Mouse (Mus musculus) urinary bladder, adult 2 months (tissue): ENCODE measurements at regions not wholly inside any gene's neighbourhood (a gene's known extent, or its start where the extent isn't known, plus 50 kb on each side); places are given as distances from the start of the nearest gene placed in this dataset.

Source experiments
- DNase-seq: peaks from one replicate; pipeline ENCODE4 v3.0.0; 2022; ENCODE audit warnings: low spot score

DNA sequence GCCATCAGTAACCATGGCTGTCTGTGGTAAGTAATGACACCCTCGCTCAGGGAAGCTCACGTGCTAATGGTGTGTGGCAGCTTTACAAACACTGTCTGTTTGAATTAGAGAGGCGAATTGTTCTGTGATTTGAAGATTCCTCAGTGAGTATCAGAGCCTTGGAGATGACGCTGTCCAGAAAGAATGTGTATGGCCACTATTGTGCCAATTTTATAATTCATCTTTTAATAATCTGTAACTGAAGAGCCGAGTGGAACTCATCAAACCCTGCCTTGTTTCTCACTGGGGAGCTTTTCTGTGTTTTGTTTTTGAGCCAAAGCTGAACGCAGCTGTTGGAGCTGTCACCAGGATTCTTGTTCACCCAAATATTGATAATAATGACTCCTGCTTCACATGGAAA lies 171.7 kb downstream of the Dact1 start:
- DNase-seq = no peak

- DNase-seq = no peak
Observed at GRCm38 (mm10) chr12:71481899-71482593, 172.4 kb downstream of the Dact1 start.

GRCm38 (mm10) chr12:71482619-71483018 lies 172.9 kb downstream of the Dact1 start:
- no peak for DNase-seq

DNA sequence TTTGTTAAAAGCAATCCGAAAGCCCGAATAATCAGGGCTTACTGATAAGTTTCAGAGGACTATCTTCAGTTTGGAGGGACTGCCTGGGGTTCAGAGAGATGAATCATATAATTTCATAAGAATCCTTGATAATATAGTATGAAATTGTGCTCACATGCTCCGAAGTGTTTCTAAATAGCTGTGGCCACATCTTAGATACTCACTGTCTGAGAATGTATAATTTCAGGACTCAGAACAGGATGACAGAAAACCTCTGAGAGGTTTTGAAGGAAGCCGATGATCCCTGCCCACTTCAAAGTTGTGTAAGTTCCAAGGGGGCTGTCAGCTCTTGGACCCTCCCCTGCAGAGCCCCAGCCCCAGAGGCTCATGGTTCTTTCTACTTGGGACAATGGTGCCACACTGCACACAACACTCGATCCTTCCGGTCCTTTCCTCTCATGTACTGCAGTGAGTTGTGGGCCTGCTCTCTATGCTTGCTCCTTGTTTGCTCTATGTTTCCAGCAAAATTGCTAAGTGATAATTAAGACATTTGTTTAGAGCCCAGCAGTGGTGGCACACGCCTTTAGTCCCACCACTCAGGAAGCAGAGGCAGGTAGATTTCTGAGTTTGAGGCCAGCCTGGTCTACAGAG lies 174.0 kb downstream of the Dact1 start:
- DNase-seq = no peak

DNA sequence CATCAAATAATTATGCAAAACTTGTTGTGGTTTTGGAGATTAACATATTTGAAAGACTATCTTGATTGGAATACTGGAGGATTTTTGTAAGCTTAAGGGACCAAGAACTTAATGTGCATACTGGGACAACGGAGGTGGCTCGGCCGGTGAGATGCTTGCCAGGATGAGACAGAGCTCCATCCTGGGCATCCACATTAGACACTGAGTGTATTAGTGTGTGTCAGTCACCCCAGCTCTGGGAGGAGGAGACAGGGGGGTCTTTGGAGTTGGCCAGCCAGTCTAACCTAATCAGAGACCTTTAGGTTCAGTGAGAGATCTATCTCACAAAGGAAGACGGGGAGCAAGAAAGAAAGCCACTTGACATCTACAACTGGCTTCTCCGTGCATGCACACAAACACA lies 174.6 kb downstream of the Dact1 start:
- DNase-seq = no peak

DNA sequence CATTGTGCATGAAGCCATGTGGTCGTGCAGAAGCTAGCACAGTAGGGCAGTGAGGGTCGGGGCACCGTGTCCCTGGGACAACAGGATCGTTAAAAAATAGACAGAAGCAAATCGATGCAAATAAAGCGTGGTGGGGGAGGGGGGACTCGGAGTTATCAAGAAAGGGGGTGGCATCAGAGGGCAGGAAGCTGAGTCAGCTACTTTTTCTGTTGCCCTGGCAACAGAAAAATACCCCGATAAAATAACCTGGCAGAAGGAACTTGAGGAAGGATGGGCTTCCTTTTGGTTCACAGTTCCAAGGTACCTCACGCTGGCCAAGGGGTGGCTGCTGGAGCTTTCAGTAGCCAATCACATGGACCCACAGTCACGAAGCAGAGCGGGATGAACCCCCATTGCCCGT lies 176.4 kb downstream of the Dact1 start:
- DNase-seq = no peak

- no peak for DNase-seq
Observed at GRCm38 (mm10) chr12:71487591-71488435, 178.1 kb downstream of the Dact1 start.

DNA sequence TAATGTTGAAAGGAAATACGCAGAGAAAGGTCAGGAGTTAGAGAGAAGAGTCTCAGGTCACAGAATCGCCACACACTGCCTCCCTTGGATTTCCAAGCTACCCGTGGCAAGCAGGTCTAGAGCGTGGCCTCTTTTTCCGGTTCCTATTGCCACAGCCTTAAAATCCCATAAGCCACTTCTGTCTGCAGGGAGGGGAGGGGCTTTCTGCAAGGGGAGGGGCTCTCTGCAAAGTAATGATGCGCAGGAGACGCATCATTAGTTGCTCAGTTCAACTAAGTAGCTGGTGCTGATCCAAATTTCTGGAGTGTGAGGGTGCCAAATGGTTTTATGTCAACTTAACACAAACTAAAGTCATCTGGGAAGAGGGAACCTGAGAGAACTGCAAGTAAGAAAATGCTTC lies 179.6 kb downstream of the Dact1 start:
- no peak for DNase-seq

DNA sequence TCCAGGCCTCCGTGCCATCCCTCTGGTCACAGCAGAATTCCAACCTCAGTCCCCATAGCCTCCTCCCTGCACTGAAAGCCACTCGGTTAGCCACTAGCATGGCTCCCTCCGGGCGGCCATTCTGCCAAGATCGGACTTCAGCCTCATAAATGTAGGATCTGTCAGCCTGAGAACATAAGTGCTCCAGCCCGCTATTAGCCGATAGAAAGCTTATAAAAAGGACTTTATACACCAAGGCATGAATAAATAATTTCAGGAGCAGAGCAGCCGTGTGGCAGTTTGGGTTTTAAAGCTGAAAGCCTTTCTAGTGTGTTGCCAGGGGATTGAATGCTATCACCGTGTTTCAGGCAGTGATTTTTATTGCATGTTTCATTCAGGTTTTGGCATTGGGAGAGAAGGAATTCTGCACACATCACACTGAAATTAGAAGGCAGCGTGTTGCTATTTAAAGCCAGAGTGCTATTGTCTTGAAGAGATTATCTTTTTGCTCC lies 185.2 kb downstream of the Dact1 start:
- no peak for DNase-seq

GRCm38 (mm10) chr12:71498246-71499029 lies 188.8 kb downstream of the Dact1 start:
- DNase-seq = no peak

DNA sequence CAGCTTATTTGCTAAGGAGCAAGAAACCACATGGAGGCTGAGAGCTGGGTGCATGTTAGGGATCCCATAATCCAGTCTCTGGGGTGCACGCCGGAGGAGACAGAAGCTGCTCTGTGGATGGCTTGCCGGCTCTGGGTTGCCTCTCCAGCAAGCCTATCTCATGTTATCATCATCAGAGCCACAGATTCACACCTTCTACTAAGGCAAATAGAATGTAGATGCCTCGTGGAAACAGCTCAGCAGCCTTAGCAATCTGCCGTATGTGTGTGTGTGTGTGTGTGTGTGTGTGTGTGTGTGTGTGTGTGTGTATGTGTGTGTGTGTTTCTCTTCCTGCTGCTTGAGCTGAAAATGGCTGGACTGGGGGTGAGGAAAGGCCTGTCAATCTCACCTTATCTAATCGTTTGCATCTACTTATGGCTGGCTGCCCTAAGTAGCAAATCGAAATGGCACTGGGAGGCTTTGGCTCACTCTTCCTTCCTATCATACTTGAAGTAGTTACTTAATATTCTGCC lies 191.7 kb downstream of the Dact1 start:
- DNase-seq = no peak

- no peak for DNase-seq
Observed at GRCm38 (mm10) chr12:71503265-71503664, 193.6 kb downstream of the Dact1 start.

GRCm38 (mm10) chr12:71506206-71506605 lies 196.5 kb downstream of the Dact1 start:
- DNase-seq = no peak

- no peak for DNase-seq
Observed at GRCm38 (mm10) chr12:71506716-71507115, 197.0 kb downstream of the Dact1 start.

- no peak for DNase-seq
Observed at GRCm38 (mm10) chr12:71512915-71513612, 203.4 kb downstream of the Dact1 start.

DNA sequence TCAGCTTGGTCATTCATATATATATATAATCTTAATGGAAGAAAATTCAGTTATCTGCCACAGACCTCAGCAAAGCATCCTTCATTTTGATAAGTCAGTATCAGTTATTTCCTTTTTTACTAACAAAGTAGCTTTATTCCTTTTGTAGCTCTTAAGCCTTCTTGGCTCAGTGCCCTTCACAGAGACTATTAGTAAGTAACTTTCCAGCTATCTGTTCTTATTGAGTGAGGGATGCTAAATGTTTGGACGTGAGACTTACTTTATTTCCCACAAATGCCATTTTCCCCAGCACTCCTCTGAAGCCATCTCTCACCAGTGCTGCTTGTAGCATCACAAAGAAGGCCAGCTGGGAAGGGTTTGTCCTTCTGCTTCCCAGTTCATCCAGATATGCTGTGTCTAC lies 209.8 kb downstream of the Dact1 start:
- no peak for DNase-seq

DNA sequence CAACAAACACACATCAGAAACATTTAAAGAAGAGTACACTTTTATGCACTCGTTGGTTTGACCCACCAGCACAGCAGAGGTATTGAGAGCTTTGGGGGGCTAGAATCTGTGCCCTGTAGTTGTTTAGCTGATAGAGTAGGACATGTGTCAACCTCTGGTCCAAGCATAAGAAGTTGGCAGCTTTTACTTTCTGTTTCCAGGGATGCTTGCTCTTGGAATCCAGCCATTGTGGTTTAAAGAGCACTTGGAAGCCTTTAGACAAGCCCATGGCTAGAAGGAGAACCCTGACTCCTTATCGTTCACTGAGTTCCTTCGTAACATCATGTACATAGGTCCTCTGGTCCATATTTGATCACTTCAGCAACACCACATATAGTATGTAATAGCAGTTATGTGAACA lies 212.3 kb downstream of the Dact1 start:
- no peak for DNase-seq

- no peak for DNase-seq
Observed at GRCm38 (mm10) chr12:71522451-71522850, 212.8 kb downstream of the Dact1 start.

- DNase-seq = no peak
Observed at GRCm38 (mm10) chr12:71524156-71524555, 214.5 kb downstream of the Dact1 start.

DNA sequence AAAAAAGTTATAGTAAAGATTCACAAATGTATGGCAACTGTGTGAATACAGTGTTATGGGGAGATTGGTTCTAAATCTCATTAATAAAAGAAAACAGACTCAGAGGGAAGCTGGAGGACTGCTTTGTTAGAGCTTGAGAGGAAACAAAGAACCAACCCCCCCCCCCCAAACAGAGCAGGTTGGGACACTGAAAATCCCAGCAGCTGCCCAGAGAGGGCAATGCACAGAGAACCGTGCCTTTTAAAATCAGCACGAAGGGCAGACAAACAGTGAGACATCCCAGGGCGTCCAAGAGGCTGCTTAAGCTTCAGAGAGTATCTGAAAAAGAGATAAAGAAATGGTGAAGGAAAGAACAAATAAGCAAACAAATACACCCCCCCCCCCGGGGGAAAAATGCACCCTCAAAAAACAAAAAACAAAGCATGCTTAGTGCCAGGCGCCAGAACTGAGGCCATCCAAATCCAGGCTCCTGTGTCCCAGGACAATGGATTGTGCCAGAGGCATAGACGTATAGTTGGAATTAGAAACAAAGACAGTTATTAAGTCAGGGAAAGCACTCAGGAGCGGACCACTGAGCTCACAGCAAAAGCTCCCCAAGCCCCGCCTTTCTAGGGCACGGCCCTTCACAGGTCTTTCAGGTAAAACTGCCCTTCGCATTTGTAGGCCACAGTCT lies 215.7 kb downstream of the Dact1 start:
- no peak for DNase-seq
